Mouse (Mus musculus) mouse embryonic stem cell (cell line): Measurements from ENCODE around the gene Slc43a1.

Source experiments
- in situ Hi-C, 2 experiments: fragments of 300-500 bp; cut with MboI; formaldehyde crosslinking; loops; 1 replicate in 1 of 2; 3 replicates in 1 of 2; pipeline ENCODE4 v1.14.3; 2019 to 2020; ENCODE audit warnings: low sequenced_read_pairs in 2 of 2, low pct_unique_long_range_greater_than_20kb in 1 of 2, mixed read lengths in 1 of 2; ENCODE audit not compliant: unreplicated experiment in 1 of 2

Slc43a1 gene

DNA sequence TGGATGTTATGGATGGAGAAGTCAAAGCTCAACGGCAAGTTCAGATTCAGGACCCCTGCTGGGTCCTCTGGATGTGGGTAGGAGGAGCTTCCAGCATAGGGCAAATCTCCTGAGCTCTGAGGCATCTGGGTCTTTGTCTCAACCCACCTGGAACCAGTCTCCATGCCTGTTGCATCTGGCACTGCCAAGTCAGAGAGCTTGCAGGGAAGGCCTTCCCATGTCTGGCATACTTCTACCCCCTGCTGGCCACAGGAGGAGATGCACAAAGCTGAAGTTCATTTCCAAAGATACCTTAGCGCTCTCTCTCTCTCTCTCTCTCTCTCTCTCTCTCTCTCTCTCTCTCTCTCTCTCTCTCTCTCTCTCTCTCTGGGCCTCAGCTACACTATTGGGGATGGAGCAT lies 17.1 kb downstream of the Slc43a1 start:
- in situ Hi-C loops = no loop called here

DNA sequence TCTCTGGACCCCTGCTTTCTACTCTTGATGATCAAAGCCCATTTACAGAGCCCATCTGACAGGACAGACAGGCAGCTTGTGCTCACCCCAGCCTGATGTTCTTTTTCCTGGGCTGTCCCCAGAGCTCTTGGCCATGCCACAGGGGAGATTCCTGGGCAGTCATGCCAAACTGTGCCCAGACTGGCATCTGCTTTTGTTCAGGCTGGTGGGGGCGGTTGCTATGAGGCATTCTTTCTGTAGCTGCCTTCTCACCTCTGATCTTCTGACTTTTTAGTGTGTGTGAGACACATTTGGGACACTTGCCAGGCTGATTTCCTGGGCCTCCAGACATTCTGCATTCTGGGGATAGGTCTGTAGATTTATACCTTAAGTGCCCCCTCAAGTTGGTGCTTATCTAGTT lies 19.9 kb downstream of the Slc43a1 start:
- in situ Hi-C loops = no loop called here

DNA sequence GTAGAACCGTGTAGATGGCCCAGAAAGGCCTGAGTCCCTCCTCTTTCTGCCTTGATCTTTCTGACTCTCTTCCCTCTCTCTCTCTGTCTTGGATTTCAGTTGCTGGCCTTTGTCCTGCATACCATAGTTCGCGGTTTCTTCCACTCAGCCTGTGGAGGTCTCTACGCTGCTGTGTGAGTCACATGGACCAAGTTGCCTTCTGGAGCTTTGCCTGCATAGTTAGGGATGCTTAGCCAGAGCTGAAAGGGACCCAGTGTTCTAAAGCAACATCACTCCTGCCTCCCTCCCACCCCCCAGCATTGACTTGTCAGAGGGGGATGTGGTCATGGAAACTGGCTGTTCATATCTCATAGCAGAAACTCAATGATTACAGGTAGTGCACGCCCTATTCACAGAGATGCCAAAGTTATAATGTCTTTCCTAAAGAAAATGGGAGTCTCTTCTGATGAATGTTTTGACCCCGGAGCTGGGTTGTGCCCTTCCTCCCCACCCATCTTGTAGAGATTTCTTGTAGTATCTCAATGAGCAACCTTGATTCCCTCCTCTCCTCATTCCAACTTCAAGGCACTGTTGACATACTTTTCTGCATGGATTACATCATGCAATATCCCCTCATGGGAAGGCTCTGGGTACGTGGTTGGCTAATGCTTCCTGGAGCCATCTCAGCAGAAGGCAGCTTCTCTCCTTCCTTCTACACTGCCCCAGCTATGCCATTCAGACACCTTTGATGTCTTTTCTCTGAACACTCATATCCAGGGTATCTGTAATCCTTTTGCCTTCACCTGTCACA lies 21.5 kb downstream of the Slc43a1 start:
- in situ Hi-C loops = no loop called here

DNA sequence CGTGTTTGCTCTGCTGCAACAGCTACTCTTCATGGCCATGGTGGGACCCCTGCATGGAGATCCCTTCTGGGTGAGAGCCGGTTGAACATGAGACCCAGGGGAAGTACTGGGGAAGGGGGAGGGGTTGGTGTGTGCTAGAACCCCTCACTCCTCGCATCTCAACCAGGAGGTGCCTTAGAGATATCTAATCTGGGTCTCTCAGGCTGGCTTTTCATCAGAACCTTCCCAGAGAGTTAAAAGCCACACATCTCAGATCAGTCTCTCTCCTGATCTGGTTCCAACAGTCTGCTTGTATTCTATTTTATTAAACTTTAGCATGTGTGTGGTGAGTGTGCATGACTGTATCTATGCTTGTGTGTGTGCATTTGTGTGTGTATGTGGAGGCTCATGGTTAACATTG lies 22.8 kb downstream of the Slc43a1 start:
- in situ Hi-C loops = no loop called here

DNA sequence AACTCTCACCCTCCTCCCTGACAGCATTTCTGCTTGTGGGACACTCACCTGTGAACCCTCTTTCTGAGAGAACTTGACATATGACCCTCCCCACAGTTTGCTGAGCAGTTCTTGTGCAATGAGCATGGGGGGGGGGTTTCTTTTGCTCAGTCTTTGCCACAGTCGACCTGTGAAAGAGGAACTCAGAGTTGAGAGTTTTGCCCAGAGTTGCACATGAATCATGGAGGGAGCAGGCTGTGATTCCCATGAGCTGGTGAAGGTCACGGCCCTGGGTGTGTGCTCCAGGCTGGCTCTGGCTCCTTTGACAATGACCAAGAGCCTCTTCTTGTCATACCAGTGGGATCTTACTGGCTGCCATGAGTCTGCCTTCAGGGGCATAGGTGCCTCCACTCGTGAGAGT lies 23.6 kb downstream of the Slc43a1 start:
- in situ Hi-C loops = no loop called here

- in situ Hi-C loops = no loop called here
These were observed 27.2 kb downstream of the Slc43a1 start for GRCm38 (mm10) chr2:84865616-84866571.

DNA sequence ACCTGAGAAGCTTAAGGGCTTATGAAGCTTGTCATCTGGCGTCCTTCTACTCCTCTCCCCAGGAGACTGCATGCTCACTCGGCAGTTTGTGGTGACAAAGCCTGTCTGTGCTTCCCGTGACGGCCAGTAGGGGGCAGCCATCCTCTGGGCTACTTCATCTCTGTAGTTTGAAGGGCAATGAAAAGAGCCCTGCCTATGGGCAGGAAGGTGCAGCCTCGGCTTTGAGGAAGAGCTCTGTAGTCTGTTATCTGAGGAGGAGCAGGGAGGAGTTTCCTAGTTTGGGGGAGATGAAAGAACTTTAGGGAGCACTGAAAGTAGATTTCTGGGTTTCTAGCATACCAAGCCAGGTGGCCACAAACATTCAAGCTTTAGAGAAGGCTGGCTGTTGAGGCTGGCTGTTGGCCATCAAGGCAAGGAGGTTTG lies 29.9 kb downstream of the Slc43a1 start:
- in situ Hi-C loops = no loop called here

GRCm38 (mm10) chr2:84868977-84869376 lies 30.3 kb downstream of the Slc43a1 start:
- in situ Hi-C loops = no loop called here

DNA sequence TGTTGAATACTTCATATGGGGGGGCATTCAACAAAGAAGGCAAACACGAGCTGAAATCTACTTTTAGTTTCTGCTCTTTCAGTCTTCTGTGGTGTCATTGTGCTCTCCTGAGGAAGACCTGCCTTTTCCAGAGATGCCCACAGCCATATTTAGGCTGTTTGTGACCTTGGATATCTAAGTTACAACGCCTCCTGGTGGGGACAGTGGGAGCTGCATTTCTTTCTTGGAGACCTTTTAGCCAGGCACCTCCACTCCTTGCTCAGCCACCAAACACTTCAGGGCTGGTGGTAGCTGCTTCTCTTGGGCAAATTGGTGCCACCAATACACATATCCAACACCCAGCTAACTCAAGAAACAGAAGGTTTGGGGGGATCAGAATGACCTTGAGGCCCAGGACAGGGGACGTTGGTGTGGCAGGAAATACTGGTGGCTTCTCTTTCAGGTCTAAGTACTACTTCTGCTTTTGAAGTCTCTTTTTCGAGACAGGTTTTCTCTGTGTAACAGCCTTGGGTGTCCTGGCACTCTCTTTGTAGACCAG lies 32.0 kb downstream of the Slc43a1 start:
- in situ Hi-C loops = loop anchor here in 1 of 2 experiments (10.0 kb wide), 1 partner anchor 134 kb away; no protein-coding TSS in a partner anchor

GRCm38 (mm10) chr2:84872105-84872716 lies 33.6 kb downstream of the Slc43a1 start:
- in situ Hi-C loops = loop anchor here in 1 of 2 experiments (10.0 kb wide), 1 partner anchor 133 kb away; no protein-coding TSS in a partner anchor

- in situ Hi-C loops = loop anchor here in 1 of 2 experiments (5.0 to 10.0 kb wide), 2 partner anchors 39 to 129 kb away; partner anchors contain the start of gene Slc43a1
These were observed 37.2 kb downstream of the Slc43a1 start for GRCm38 (mm10) chr2:84875842-84876241.

DNA sequence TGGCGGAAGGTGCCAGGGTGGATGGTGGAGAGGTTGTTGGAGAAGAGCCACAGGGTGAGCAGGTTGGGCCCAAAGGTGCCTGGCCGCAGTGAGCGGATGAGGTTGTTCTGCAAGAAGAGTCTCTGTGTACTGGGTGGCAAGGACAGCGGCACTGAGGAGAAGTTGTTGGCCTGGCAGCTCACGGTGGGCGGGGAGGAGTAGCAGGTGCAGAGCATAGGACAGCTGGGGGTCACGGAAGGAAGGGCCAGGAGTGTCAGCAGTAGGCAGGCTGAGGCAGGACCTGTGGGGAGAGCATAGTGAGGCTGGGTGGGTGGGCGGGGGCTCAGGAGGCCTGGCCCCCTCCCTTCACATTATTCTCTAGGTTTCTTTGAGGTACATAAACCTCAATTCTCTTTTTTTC lies 41.9 kb downstream of the Slc43a1 start:
- in situ Hi-C loops = no loop called here

DNA sequence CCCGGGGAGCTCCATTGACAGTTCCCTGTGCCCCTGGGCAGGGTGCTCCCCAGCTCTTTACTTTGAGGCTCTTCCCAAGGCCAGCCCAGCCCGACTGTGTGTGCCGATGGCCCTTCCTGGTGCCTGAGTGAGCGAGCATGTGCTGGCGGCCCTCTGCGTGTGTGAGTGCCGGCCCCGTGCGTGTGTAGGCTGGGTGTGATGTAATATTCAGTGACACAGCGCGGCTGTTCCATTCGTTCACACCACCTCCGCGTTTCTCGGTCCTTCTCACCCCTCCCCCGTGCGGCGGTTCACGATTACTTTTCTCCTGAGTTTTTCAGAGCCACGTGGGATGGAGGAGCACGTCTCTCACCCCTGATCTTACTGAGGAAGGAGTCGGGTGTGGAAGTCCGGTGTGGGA lies 44.0 kb downstream of the Slc43a1 start:
- in situ Hi-C loops = no loop called here

GRCm38 (mm10) chr2:84883084-84883483 lies 44.4 kb downstream of the Slc43a1 start:
- in situ Hi-C loops = no loop called here

DNA sequence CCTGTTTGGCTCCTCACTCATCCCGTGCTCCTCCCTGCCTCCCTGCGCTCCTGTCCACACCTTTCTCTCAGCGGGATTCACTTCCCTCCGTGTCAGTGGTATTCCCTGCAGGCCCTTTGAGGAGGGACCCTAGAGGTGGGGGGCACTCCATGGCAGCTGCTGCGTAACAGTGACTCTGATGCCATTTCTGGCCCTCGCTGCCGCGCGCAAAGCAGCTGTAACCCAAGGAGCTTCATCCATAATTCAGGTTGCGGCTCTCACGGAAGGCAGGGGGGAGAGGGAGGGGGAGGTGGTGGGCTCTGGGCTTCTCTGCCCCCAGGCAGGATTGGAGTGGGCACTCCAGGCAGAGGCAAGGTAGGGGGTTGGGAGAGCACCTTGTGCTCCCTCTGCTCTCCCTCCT lies 44.9 kb downstream of the Slc43a1 start:
- in situ Hi-C loops = no loop called here

DNA sequence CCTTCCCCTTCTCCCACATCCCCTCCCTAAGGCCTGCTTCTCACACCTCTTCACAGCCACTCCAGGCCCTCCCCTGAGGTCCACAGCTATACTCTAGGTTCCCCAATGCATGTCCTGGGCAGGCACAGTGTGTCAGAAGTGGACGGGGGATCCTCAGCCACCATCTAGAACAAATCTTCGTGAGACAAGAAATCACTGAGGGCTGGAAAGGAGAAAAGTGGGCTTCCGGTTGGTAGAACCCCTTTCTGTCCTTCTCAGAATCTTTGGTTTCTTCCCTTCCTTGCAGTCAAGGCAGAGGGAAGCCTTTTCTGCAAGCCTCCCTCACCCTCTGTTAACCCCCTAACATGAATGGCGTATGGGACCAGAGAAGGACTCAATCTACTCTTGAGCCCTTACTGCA lies 45.3 kb downstream of the Slc43a1 start:
- in situ Hi-C loops = no loop called here

DNA sequence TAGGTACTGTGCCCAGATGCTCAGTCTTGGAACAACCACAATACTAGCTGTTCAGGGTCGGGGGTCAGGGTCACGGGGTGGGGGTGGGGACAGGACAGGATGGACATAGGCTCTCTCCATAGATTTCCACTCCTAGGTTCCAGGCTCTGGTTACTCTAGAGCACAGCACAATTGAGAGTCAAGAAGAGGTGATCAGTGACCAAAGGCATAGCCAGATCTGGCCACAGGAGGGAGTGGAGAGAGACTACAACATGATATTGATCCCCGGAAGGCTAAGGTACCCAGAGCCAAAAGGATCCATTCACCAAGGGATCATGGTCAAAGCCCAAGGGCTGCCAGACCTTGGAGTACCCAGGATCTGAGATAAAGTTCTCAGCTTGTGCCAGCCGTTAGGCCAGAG lies 46.0 kb downstream of the Slc43a1 start:
- in situ Hi-C loops = no loop called here
